Mouse (Mus musculus) embryonic facial prominence, embryonic 10.5 days (tissue): ENCODE results near the gene Mark1. TPM values are rescaled to one million over a fixed set of nuclear protein-coding genes. Genes with fewer than 3 reads are reported as not detected.

Source experiments
- DNase-seq: peaks from one replicate; pipeline ENCODE4 v3.0.0-alpha.2; 2017; ENCODE audit warnings: low spot score
- H3K27ac ChIP-seq: fragments of 300-500 bp; sonication (generic); replicated peaks from 2 replicates; pipeline ENCODE4 v1.5.1; 2016; ENCODE audit warnings: mild to moderate bottlenecking
- H3K27me3 ChIP-seq: fragments of 300-500 bp; sonication (generic); replicated peaks from 2 replicates; pipeline ENCODE4 v1.6.1; 2016; ENCODE audit warnings: low read depth, mild to moderate bottlenecking; ENCODE audit not compliant: poor library complexity, severe bottlenecking
- H3K36me3 ChIP-seq: fragments of 300-500 bp; sonication (generic); replicated peaks from 2 replicates; pipeline ENCODE4 v1.6.1; 2016; ENCODE audit warnings: mild to moderate bottlenecking, moderate library complexity
- H3K4me1 ChIP-seq: fragments of 300-500 bp; sonication (generic); 2 replicates; pipeline ENCODE4 v1.6.1; 2016
- H3K4me3 ChIP-seq: fragments of 300-500 bp; sonication (generic); 2 replicates; pipeline ENCODE4 v1.5.1; 2016; ENCODE audit warnings: mild to moderate bottlenecking, moderate library complexity
- H3K9me3 ChIP-seq: fragments of 300-500 bp; sonication (generic); 2 replicates; pipeline ENCODE4 v1.6.1; 2016; ENCODE audit warnings: mild to moderate bottlenecking
- WGBS: fragments of 180-500 bp; shearing (Covaris S2); methylation state at CpG from one replicate; pipeline ENCODE4 v1.1.7; 2016; 5-methylcytosine and 5-hydroxymethylcytosine counted together
- polyA plus RNA-seq: library from polyadenylated mRNA; unstranded; fragments of >200 nt; fragmentation: Nextera tagmentation; extraction: Ambion mirVana; gene quantifications from 2 replicates; pipeline ENCODE4 v1.2.1, GENCODE M21; 2016

Gene Mark1
- polyA plus RNA-seq, 1 experiment from 2014 or later, result 3.0 TPM

- H3K27me3 ChIP-seq, result no peaks in the 10 kb centered on the region
- H3K9me3 ChIP-seq, result no peaks in the 10 kb centered on the region
- DNase-seq, result no peak
- no peak overlapping the region for H3K27ac ChIP-seq
- H3K4me3 ChIP-seq, result no peak overlapping the region
- no peaks in the 10 kb centered on the region for H3K36me3 ChIP-seq
- H3K4me1 ChIP-seq, result peaks cover 36% of the 10 kb centered on the region
- WGBS, result 75% methylated on average over 4 of the region's 4 CpGs
Measured at GRCm38 (mm10) chr1:184995335-184995734, 4.0 kb downstream of the Mark1 start.

GRCm38 (mm10) chr1:184991191-184991590 lies 8.2 kb downstream of the Mark1 start:
- no peaks in the 10 kb centered on the region for H3K27me3 ChIP-seq
- H3K4me1 ChIP-seq, result peaks cover 27% of the 10 kb centered on the region
- no peak overlapping the region for H3K4me3 ChIP-seq
- no peaks in the 10 kb centered on the region for H3K9me3 ChIP-seq
- 92% methylated on average over 10 of the region's 10 CpGs for WGBS
- no peak for DNase-seq
- H3K36me3 ChIP-seq, result no peaks in the 10 kb centered on the region
- H3K27ac ChIP-seq, result no peak overlapping the region

- H3K27me3 ChIP-seq, result no peaks in the 10 kb centered on the region
- no peak overlapping the region for H3K4me3 ChIP-seq
- peak overlapping the region; percentile 52 for H3K27ac ChIP-seq
- H3K36me3 ChIP-seq, result no peaks in the 10 kb centered on the region
- no peaks in the 10 kb centered on the region for H3K9me3 ChIP-seq
- WGBS, result 41% methylated on average over 2 of the region's 2 CpGs
- DNase-seq, result no peak
- H3K4me1 ChIP-seq, result peaks cover 24% of the 10 kb centered on the region
Measured at GRCm38 (mm10) chr1:184986748-184987147, 12.6 kb downstream of the Mark1 start.

GRCm38 (mm10) chr1:184984723-184985122 lies 14.6 kb downstream of the Mark1 start:
- WGBS, result 81% methylated on average over 2 of the region's 2 CpGs
- H3K4me1 ChIP-seq, result peaks cover 24% of the 10 kb centered on the region

GRCm38 (mm10) chr1:184983751-184984150 lies 15.6 kb downstream of the Mark1 start:
- peaks cover 5% of the 10 kb centered on the region; the same call in 1 of the 2 replicates for H3K36me3 ChIP-seq
- no peak overlapping the region for H3K27ac ChIP-seq
- H3K9me3 ChIP-seq, result no peaks in the 10 kb centered on the region; the same call in 1 of the 2 replicates
- DNase-seq, result no peak
- peaks cover 24% of the 10 kb centered on the region for H3K4me1 ChIP-seq
- WGBS, result 54% methylated on average over 3 of the region's 3 CpGs
- no peak overlapping the region for H3K4me3 ChIP-seq
- no peaks in the 10 kb centered on the region for H3K27me3 ChIP-seq

More at GRCm38 (mm10) chr1:184984723-184985122, 14.6 kb downstream of the Mark1 start:
- Histone ChIP-seq H3K27ac (no peak overlapping the region), H3K4me3 (no peak overlapping the region), H3K36me3 (peaks cover 5% of the 10 kb centered on the region; the same call in 1 of the 2 replicates), H3K27me3 (no peaks in the 10 kb centered on the region), H3K9me3 (no peaks in the 10 kb centered on the region; the same call in 1 of the 2 replicates)
- DNase-seq, result no peak

GRCm38 (mm10) chr1:184972214-184972776 lies 27.1 kb downstream of the Mark1 start:
- Histone ChIP-seq H3K36me3 (no peaks in the 10 kb centered on the region), H3K9me3 (no peaks in the 10 kb centered on the region), H3K4me1 (0 out of 2 replicates have a peak, but pooled peaks cover 3% of the 10 kb centered on the region), H3K27ac (no peak overlapping the region), H3K27me3 (no peaks in the 10 kb centered on the region), H3K4me3 (no peak overlapping the region)
- no peak for DNase-seq
- 59% methylated on average over 8 of the region's 8 CpGs for WGBS

- no peak for DNase-seq
- 0 out of 2 replicates have a peak, but pooled peaks cover 7% of the 10 kb centered on the region for H3K4me1 ChIP-seq
- 85% methylated on average over 4 of the region's 4 CpGs for WGBS
Measured at GRCm38 (mm10) chr1:184969374-184969773, 30.0 kb downstream of the Mark1 start.

GRCm38 (mm10) chr1:184965682-184966360 lies 33.5 kb downstream of the Mark1 start:
- WGBS, result 57% methylated on average over 12 of the region's 12 CpGs
- H3K4me1 ChIP-seq, result 0 out of 2 replicates have a peak, but pooled peaks cover 4% of the 10 kb centered on the region
- peaks cover 7% of the 10 kb centered on the region; the same call in 1 of the 2 replicates for H3K36me3 ChIP-seq
- H3K27me3 ChIP-seq, result no peaks in the 10 kb centered on the region
- H3K27ac ChIP-seq, result no peak overlapping the region
- no peak overlapping the region for H3K4me3 ChIP-seq
- peaks cover 12% of the 10 kb centered on the region for H3K9me3 ChIP-seq
- peak; percentile 44 for DNase-seq

More at GRCm38 (mm10) chr1:184969374-184969773, 30.0 kb downstream of the Mark1 start:
- Histone ChIP-seq H3K4me3 (no peak overlapping the region), H3K27ac (no peak overlapping the region), H3K9me3 (no peaks in the 10 kb centered on the region), H3K36me3 (no peaks in the 10 kb centered on the region), H3K27me3 (no peaks in the 10 kb centered on the region)

GRCm38 (mm10) chr1:184963121-184963693 lies 36.2 kb downstream of the Mark1 start:
- H3K27ac ChIP-seq, result no peak overlapping the region
- no peaks in the 10 kb centered on the region for H3K27me3 ChIP-seq
- 89% methylated on average over 12 of the region's 12 CpGs for WGBS
- no peak for DNase-seq
- H3K9me3 ChIP-seq, result peaks cover 12% of the 10 kb centered on the region
- peaks cover 7% of the 10 kb centered on the region; the same call in 1 of the 2 replicates for H3K36me3 ChIP-seq
- H3K4me3 ChIP-seq, result no peak overlapping the region
- H3K4me1 ChIP-seq, result 0 out of 2 replicates have a peak, but pooled peaks cover 7% of the 10 kb centered on the region

GRCm38 (mm10) chr1:184961853-184962252 lies 37.5 kb downstream of the Mark1 start:
- peaks cover 17% of the 10 kb centered on the region for H3K9me3 ChIP-seq
- no peak overlapping the region for H3K27ac ChIP-seq
- 0 out of 2 replicates have a peak, but pooled peaks cover 7% of the 10 kb centered on the region for H3K4me1 ChIP-seq
- no peak for DNase-seq
- H3K27me3 ChIP-seq, result no peaks in the 10 kb centered on the region
- H3K36me3 ChIP-seq, result peaks cover 15% of the 10 kb centered on the region
- WGBS, result 85% methylated on average over 5 of the region's 5 CpGs
- no peak overlapping the region for H3K4me3 ChIP-seq

- Histone ChIP-seq H3K4me3 (no peak overlapping the region), H3K36me3 (peaks cover 19% of the 10 kb centered on the region), H3K27me3 (no peaks in the 10 kb centered on the region), H3K4me1 (0 out of 2 replicates have a peak, but pooled peaks cover 3% of the 10 kb centered on the region), H3K27ac (no peak overlapping the region), H3K9me3 (peaks cover 21% of the 10 kb centered on the region)
- DNase-seq, result no peak
- 83% methylated on average over 9 of the region's 9 CpGs for WGBS
Measured at GRCm38 (mm10) chr1:184958818-184959217, 40.6 kb downstream of the Mark1 start.

- Histone ChIP-seq H3K36me3 (peaks cover 19% of the 10 kb centered on the region), H3K4me1 (0 out of 2 replicates have a peak, but pooled peaks cover 3% of the 10 kb centered on the region), H3K27me3 (no peaks in the 10 kb centered on the region), H3K4me3 (no peak overlapping the region), H3K9me3 (peaks cover 21% of the 10 kb centered on the region), H3K27ac (no peak overlapping the region)
- DNase-seq, result no peak
- 81% methylated on average over 6 of the region's 6 CpGs for WGBS
Measured at GRCm38 (mm10) chr1:184958388-184958787, 41.0 kb downstream of the Mark1 start.
